Mouse (Mus musculus): ENCODE results near the gene Yae1d1.

The Yae1d1 gene

GRCm38 (mm10) chr13:17942338-17942737 lies 50.8 kb downstream of the Yae1d1 start:
- intact Hi-C loops (cut with DNase I): no loop called here

All from adrenal gland (tissue).